Mouse (Mus musculus) megakaryocyte, embryonic 14.5 days (primary cell): ENCODE data around the gene Gm36079.
"Not testable (repeated sequence)": the region's sequence is repeated elsewhere in the genome, so short reads cannot be mapped to it uniquely, and the experiment has no call there.

Experiments used
- FLI1 ChIP-seq: IDR thresholded peaks from 2 replicates; pipeline ENCODE4 v1.6.1; 2012; ENCODE audit warnings: low read length, inconsistent platforms, mixed read lengths
- GATA1 ChIP-seq: IDR thresholded peaks from 3 replicates; pipeline ENCODE4 v1.6.1; 2012; ENCODE audit warnings: mixed read lengths, low read length, inconsistent platforms, borderline replicate concordance

DNA sequence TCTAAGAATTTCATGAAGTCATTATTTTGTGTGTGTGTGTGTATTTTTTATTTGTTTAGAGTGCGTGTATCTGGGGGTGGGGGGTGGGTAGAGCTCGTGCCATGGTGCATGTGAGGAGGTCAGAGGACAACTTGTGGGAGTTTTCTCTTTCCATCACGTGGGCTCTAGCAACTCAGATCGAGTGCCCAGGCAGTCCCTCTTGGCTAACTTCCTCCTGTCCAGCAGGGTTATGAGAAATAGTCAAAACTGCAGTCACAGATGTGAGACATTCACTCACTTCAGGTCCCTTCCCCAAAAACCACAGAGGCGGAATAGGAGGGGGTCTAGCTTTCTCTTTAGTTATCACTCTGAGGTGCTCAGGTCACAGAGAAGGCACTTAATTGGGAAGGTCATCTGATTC is 13.3 kb downstream of the Gm36079 start:
- not testable (repeated sequence) for TF ChIP-seq GATA1, FLI1
